Mouse (Mus musculus) cortical plate, adult 2 months (tissue): ENCODE results near the gene Gm49395.

ENCODE experiments used
- CTCF ChIP-seq: fragments of 200-500 bp; IDR thresholded peaks from 2 replicates; pipeline ENCODE4 v1.5.1; 2011; ENCODE audit warnings: mild to moderate bottlenecking, control low read depth, low read length; ENCODE audit not compliant: insufficient read depth; ENCODE audit errors: extremely low read depth
- POLR2A ChIP-seq: fragments of 200-500 bp; IDR thresholded peaks from 2 replicates; pipeline ENCODE4 v1.6.1; 2011; ENCODE audit warnings: mild to moderate bottlenecking, low read length, control low read depth; ENCODE audit not compliant: insufficient read depth; ENCODE audit errors: extremely low read depth

DNA sequence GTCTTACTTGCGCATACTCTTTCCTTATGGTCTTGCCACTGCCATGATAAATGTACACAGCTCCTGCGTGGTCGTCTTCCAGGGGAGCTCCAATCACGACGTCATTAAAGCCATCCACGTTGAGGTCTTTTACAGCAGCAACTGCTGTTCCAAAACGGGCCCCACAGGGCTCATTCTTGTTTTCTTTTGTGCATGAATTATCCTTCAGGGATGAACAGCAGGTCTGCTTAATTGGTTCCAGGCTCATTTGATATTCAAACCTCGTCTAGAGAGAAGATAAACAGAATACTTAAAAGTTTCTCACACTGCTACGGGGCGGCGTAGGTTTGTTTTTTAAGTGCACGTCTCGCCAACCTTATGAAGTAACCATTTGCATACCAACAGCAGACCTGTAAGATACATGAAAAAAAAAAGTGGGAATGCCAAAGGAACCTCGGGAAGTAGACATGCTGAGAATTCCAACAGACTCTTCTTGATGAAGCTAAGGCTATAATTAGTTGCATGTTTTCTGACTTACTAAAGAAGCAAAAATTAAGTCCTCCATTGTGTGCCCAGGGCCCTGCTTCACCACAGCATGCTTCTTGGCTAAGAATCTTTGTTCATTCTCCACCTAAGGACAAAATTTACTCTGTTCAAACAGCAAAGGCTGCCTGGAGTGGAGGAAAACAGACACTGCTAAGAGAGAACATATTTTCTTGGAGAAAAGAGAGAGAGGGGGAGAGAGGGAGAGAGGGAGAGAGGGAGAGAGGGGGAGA, 109.3 kb downstream of the Gm49395 start:
- TF ChIP-seq POLR2A (no peak), CTCF (no peak)
